Mouse (Mus musculus) forebrain, postnatal 0 days (tissue): ENCODE measurements around the gene Vmn1r34. TPM values are rescaled to one million over a fixed set of nuclear protein-coding genes. Genes with fewer than 3 reads are reported as not detected.
"Not testable (repeated sequence)": the region's sequence is repeated elsewhere in the genome, so short reads cannot be mapped to it uniquely, and the experiment has no call there.

ENCODE experiments used
- ATAC-seq: fragments of 200-750 bp; cut with Nextera tagmentation; 2 replicates; pipeline ENCODE4 v1.8.0; 2017; ENCODE audit warnings: mild to moderate bottlenecking, moderate library complexity
- DNase-seq: peaks from one replicate; pipeline ENCODE4 v3.0.0-alpha.2; 2015
- H3K27ac ChIP-seq: fragments of 300-500 bp; sonication (generic); 2 replicates; pipeline ENCODE4 v1.5.1; 2014; ENCODE audit warnings: low read depth, mild to moderate bottlenecking, antibody characterized with exemption, low read length, moderate library complexity, mixed read lengths
- H3K27me3 ChIP-seq: fragments of 300-500 bp; sonication (generic); 2 replicates; pipeline ENCODE4 v1.6.1; 2014; ENCODE audit warnings: mild to moderate bottlenecking, low read length, mixed read lengths; ENCODE audit not compliant: insufficient read depth
- H3K36me3 ChIP-seq: fragments of 300-500 bp; sonication (generic); 2 replicates; pipeline ENCODE4 v1.6.1; 2014; ENCODE audit warnings: mild to moderate bottlenecking, moderate library complexity; ENCODE audit not compliant: insufficient read depth
- H3K4me1 ChIP-seq: fragments of 300-500 bp; sonication (generic); 2 replicates; pipeline ENCODE4 v1.6.1; 2014; ENCODE audit warnings: antibody characterized with exemption; ENCODE audit not compliant: insufficient read depth
- H3K4me2 ChIP-seq: fragments of 300-500 bp; sonication (generic); 2 replicates; pipeline ENCODE4 v1.6.1; 2014; ENCODE audit warnings: low read depth, mild to moderate bottlenecking, moderate library complexity
- H3K4me3 ChIP-seq: fragments of 300-500 bp; sonication (generic); 2 replicates; pipeline ENCODE4 v1.5.1; 2014; ENCODE audit warnings: low read depth, low read length, mixed read lengths
- H3K9ac ChIP-seq: fragments of 300-500 bp; sonication (generic); 2 replicates; pipeline ENCODE4 v1.6.1; 2014; ENCODE audit warnings: mild to moderate bottlenecking
- H3K9me3 ChIP-seq: fragments of 300-500 bp; sonication (generic); 2 replicates; pipeline ENCODE4 v1.6.1; 2016; ENCODE audit warnings: low read length
- CTCF ChIP-seq: sonication (generic); IDR thresholded peaks from 2 replicates; pipeline ENCODE4 v1.5.1; 2016; ENCODE audit warnings: antibody characterized with exemption, control low read depth, low read depth
- WGBS: fragments of 180-500 bp; shearing (Covaris S2); extraction: QIAGEN DNeasy Blood & Tissue Kit; methylation state at CpG from one replicate; pipeline ENCODE4 v1.1.7; 2014; 5-methylcytosine and 5-hydroxymethylcytosine counted together
- polyA plus RNA-seq: library from polyadenylated mRNA; unstranded; fragments of >200 nt; fragmentation: Nextera tagmentation; extraction: Ambion mirVana; gene quantifications from 2 replicates; pipeline ENCODE4 v1.2.1, GENCODE M21; 2015
- total RNA-seq: library from RNA; depleted of rRNA; stranded (reverse); fragments of >200 nt; gene quantifications from 2 replicates; pipeline ENCODE4 v1.2.3, GENCODE M21; 2014; rRNA removed

Gene Vmn1r34
- total RNA-seq (not detected in 2 replicates), polyA plus RNA-seq (not detected in 2 replicates)

DNA sequence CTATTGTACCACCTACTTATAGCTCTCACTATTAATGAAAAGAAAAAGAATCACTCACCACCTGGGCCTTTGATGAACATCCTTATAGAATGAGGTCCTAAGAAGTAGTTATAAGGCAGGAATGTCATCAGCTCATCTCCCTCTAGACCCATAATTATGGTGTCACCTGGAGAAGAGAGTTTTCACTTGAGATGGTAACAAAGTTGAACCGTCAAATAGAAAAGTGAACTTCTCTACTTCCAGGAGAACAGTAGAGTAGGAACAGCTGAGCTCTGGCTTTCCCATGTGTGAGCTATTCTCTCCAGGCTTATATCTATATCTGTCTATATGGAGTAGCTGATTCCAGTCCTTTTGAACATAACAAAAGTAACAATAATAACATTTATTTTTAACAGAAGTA lies at the start of gene Vmn1r34:
TSS of gene Vmn1r34 (minus strand) at position 101 of the 400 bp plus-strand sequence.
- ATAC-seq (no peak), DNase-seq (no peak)
- Histone ChIP-seq H3K9ac (no peak within 1 kb of the TSS), H3K36me3 (no peaks in the 10 kb centered on the region), H3K27ac (no peak within 1 kb of the TSS), H3K27me3 (no peaks in the 10 kb centered on the region), H3K9me3 (no peaks in the 10 kb centered on the region), H3K4me1 (no peaks in the 10 kb centered on the region), H3K4me2 (no peak within 1 kb of the TSS), H3K4me3 (no peak within 1 kb of the TSS)
- TF ChIP-seq CTCF = no peak
- WGBS = 92% methylated on average over 1 of the region's 1 CpGs

DNA sequence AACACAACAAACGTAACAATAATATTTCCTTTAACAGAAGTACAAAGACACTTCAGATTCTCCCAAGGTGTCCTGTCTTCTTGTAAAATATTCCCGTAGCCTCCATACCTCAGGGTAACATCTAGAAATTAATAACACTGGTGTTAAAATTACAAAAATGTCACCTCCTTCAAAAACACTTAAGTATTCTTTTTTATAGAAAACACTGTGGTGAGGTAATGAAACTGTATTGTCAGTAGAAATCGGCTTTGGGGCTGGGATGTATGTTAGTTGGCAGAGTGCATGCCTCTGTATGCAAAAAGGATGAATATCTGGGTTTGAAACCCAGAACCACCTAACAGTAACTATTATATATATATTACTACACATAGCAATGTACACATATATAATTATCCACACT lies 42.1 kb upstream of the Vmn1r34 start, which contains the start of gene Vmn1r35:
TSS of gene Vmn1r35 (minus strand) at position 101 of the 400 bp plus-strand sequence.
- ATAC-seq = no peak
- WGBS = 90% methylated on average over 3 of the region's 3 CpGs
- no peak for TF ChIP-seq CTCF

DNA sequence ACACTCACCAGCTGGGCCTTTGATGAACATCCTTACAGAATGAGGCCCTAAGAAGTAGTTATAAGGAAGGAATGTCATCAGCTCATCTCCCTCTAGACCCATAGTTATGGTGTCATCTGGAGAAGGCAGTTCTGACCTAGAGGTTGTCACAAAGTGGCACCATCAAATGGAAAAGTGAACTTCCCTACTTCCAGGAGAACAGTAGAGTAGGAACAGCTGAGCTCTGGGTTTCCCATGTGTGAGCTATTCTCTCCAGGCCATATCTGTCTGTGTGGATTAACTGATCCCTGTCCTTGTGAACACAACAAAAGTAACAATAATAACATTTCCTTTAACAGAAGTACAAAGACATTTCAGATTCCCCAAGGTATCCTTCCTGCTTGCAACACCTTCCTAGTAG lies 25.5 kb downstream of the Vmn1r34 start, which contains the start of gene Vmn1r33:
TSS of gene Vmn1r33 (minus strand) at position 101 of the 400 bp plus-strand sequence.
- not testable (repeated sequence) for H3K9ac ChIP-seq, H3K36me3 ChIP-seq, DNase-seq, ATAC-seq, H3K9me3 ChIP-seq, H3K4me2 ChIP-seq, H3K4me1 ChIP-seq, H3K4me3 ChIP-seq, H3K27me3 ChIP-seq, H3K27ac ChIP-seq

More for the DNA sequence above, 42.1 kb upstream of the Vmn1r34 start, which contains the start of gene Vmn1r35:
- no peaks in the 10 kb centered on the region for H3K4me1 ChIP-seq
- DNase-seq = no peak
- H3K9me3 ChIP-seq = no peaks in the 10 kb centered on the region
- H3K9ac ChIP-seq = no peak within 1 kb of the TSS
- no peaks in the 10 kb centered on the region for H3K27me3 ChIP-seq
- H3K27ac ChIP-seq = no peak within 1 kb of the TSS
- no peak within 1 kb of the TSS for H3K4me3 ChIP-seq
- no peak within 1 kb of the TSS for H3K4me2 ChIP-seq
- no peaks in the 10 kb centered on the region for H3K36me3 ChIP-seq

DNA sequence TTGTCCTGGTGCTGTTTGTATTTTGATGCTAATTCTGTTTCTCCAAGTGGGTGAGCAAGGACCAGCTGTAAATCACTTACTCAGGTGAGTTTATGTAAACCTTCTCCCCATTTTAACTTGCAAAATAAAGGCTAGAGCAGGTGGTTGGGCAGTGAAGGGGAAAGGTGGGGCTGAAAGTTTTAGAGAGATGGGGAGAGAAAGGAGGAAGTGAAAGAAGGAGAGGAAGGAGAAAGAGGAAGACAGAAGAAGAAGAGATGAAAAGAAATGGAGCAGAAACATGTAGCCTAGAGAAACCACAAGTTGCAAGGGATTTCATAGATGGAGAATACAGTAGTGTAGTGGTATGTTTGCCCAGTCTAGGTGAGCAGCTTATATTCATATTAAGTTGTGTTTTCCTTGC lies 47.9 kb downstream of the Vmn1r34 start:
- ATAC-seq = no peak
- H3K9ac ChIP-seq = no peak overlapping the region
- H3K36me3 ChIP-seq = no peaks in the 10 kb centered on the region
- H3K4me1 ChIP-seq = no peaks in the 10 kb centered on the region
- no peak overlapping the region for H3K4me3 ChIP-seq
- no peaks in the 10 kb centered on the region for H3K9me3 ChIP-seq
- no peaks in the 10 kb centered on the region for H3K27me3 ChIP-seq
- no peak overlapping the region for H3K27ac ChIP-seq
- no peak for DNase-seq
- TF ChIP-seq CTCF = no peak
- H3K4me2 ChIP-seq = no peak overlapping the region

Other genes starting within 250 kb of the Vmn1r34 start
- gene Mad2l1, start 108.5 kb downstream of the Vmn1r34 start, total RNA-seq = 6.2 and 8.2 TPM in 2 replicates
- gene Mad2l1, start 108.5 kb downstream of the Vmn1r34 start, polyA plus RNA-seq = 18.3 and 23.0 TPM in 2 replicates
- gene Vmn1r32, start 83.8 kb downstream of the Vmn1r34 start, total RNA-seq = not detected in 2 replicates
- not detected in 2 replicates for gene Vmn1r32, start 83.8 kb downstream of the Vmn1r34 start, polyA plus RNA-seq
- gene Vmn1r33, start 25.6 kb downstream of the Vmn1r34 start, total RNA-seq = not detected in 2 replicates
- gene Vmn1r33, start 25.6 kb downstream of the Vmn1r34 start, polyA plus RNA-seq = not detected in 2 replicates
- not detected in 2 replicates for gene Vmn1r35, start 42.0 kb upstream of the Vmn1r34 start, total RNA-seq
- not detected in 2 replicates for gene Vmn1r35, start 42.0 kb upstream of the Vmn1r34 start, polyA plus RNA-seq
- not detected in 2 replicates for gene Vmn1r36, start 75.3 kb upstream of the Vmn1r34 start, total RNA-seq
- not detected in 2 replicates for gene Vmn1r36, start 75.3 kb upstream of the Vmn1r34 start, polyA plus RNA-seq
- gene Vmn1r37, start 85.5 kb upstream of the Vmn1r34 start, total RNA-seq = not detected in 2 replicates
- gene Vmn1r37, start 85.5 kb upstream of the Vmn1r34 start, polyA plus RNA-seq = not detected in 2 replicates
- gene Vmn1r38, start 138.7 kb upstream of the Vmn1r34 start, total RNA-seq = not detected in 2 replicates
- gene Vmn1r38, start 138.7 kb upstream of the Vmn1r34 start, polyA plus RNA-seq = not detected in 2 replicates
- not detected in 2 replicates for gene Vmn1r39, start 166.7 kb upstream of the Vmn1r34 start, total RNA-seq
- gene Vmn1r39, start 166.7 kb upstream of the Vmn1r34 start, polyA plus RNA-seq = not detected in 2 replicates